15 mouse cellular contexts compared by ENCODE assay signal in genomic region chr6:139275512-139275911, GRCm38 (mm10).
"Had no signal": no experiment of that assay in that cellular context is flagged by ENCODE, and none has a peak within 500 bp of the region (broad histone marks: within the 10 kb centered on the region; RNA-seq: fewer than 3 reads in every experiment).

No protein-coding gene starts in this region.

- H3K4me3 ChIP-seq: limb, embryonic 10.5 days; liver, embryonic 15.5 days; midbrain, embryonic 10.5 days; myocyte; neural tube, embryonic 13.5 days had no signal

- H3K4me1 ChIP-seq: limb, embryonic 10.5 days; liver, embryonic 15.5 days; midbrain, embryonic 10.5 days had no signal

- H3K4me2 ChIP-seq: liver, embryonic 11.5 days; liver, embryonic 15.5 days; neural tube, embryonic 13.5 days had no signal

- H3K9ac ChIP-seq: liver, embryonic 15.5 days; neural tube, embryonic 13.5 days had no signal

- H3K9me3 ChIP-seq: limb, embryonic 10.5 days; liver, embryonic 15.5 days; midbrain, embryonic 10.5 days; neural tube, embryonic 13.5 days had no signal

- H3K27me3 ChIP-seq: liver, embryonic 15.5 days; neural tube, embryonic 13.5 days had no signal

- H3K27ac ChIP-seq: kidney, postnatal 0 days; limb, embryonic 10.5 days; liver, embryonic 15.5 days; midbrain, embryonic 10.5 days; neural tube, embryonic 13.5 days had no signal

- DNase-seq: kidney, adult 11 months; lung, adult 2 months; lung, postnatal 36 days; midbrain, embryonic 14.5 days; right cerebral cortex, adult 18-20 months; right cerebral cortex, postnatal 25 days; thymus, postnatal 36 days had no signal

- H3K36me3 ChIP-seq: limb, embryonic 10.5 days; liver, embryonic 15.5 days; midbrain, embryonic 10.5 days; neural tube, embryonic 13.5 days had no signal

- ATAC-seq: lung, postnatal 0 days had no signal
